Mouse (Mus musculus): ENCODE measurements around the gene Gabrb3.

The Gabrb3 gene

DNA sequence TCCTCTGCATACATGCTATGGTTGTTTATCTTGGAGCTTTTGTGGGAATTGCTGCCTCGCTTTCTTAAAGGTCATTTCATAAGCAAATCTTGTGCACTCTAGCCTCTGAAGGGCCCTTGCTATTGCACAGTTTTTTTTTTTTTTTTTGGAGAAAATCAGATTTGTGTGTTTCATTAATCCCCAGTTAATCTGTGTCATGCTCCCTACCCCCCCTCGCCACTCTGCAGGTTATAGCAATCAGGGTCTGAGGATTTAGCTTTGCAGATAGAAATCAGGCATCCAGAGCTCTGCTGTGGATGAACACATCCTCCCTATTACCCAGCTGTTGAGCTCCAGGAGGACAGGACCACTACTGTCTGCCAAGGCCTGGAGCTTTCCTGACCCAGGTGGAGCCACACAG, at the start of gene Gabrb3:
Gabrb3 (plus strand) TSS at position 301 of the 400 bp plus-strand sequence.
- in situ Hi-C loops (cut with MboI, MseI), result no loop called here

DNA sequence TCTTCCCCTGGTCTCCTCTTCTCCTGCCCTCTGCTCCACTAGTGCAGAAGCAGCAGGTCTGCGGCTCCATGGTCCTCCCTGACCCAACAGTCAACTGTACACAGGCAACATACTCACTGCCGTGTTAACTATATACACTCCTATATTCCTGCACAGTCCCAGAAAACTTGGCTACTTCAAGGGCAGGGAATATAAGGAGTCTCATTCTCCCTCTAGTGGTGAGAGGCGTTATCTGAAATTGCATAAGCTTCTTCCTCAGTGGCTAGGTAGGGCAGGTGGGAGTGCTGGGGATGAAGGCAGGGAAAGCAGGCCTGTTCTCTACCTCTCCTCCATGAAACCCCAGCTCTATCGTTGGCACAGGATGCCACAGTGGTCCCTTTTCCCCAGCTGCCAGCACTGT, 35.4 kb upstream of the Gabrb3 start:
- in situ Hi-C loops (cut with MboI, MseI), result no loop called here

DNA sequence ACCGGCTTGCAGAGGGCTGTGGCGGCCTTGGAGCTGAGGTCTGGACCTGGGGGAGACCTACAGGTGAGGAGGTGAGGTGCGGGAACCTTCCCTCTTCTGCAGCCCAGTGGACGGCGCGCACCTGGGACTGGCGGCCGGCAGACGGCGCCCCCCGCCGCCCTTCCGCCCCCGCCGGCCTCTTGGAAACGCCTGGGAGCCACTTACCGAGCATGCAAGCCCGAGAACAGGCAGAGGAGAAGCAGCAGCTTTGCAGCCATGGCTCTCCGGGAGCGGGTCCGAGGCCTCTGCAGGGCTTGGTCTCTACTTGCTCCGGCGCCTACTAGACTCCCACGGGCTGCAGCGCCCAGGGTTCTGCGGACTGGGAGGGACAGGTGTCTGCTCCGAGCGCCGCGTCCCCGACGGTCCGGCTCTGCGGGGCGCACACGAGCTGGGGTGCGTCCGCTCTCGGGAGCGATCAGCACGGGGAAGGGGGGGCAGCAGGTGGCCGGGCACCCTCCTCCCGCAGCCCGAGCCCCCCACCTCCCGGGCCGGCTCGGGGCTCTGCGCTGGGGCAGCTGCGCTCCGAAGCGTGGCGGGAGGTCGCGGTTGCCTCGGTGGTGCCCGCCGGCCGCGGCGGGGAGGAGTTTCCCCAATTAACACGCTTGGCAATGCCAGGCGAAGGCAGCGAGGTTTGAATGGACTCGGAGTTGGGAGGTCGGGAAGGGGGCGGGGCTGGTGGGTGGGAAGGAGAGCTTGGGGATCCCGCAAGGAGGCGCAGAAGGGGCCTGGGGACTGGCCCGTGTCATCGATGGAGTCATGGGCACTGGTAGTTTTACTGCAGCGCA, 32.8 kb upstream of the Gabrb3 start, which contains the start of gene Gabrg3:
Gabrg3 (minus strand) TSS at position 672 of the 824 bp plus-strand sequence.
- in situ Hi-C loops (cut with MboI, MseI), result no loop called here

DNA sequence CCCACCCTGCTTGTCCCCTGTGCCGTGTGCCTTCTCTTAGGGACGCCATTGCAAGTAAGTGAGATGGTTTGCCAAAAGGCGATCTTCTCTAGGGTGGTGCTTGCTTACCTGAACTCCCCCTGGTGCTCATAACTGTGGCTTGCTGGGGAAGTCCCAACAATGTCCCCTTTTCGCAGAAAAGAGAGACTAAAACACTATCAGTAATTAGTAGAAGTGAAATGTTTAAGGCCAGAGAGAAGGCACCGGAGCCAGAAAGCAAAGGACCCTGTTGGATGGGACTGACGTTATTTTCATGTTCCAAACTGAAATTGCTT, 32.2 kb upstream of the Gabrb3 start:
- in situ Hi-C loops (cut with MboI, MseI), result no loop called here

DNA sequence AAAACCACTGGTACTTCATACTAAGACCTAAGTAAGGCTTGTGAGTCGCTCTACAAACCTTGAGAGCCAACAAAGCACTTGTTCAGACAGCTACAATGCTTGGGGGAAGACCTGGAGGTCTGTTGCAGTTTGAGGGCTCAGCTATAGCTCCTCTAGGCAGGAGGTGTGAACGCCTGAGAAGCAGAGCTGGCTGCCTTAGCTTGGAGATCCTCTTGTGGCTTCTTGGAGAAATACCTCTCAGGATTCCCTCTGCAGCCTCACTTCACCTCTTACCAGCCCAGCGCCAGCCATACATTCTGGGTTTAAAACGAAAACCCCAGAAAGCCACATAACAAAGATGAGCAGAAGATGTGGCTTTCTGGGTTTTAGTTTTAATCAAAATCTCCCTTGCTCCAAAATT, 29.4 kb upstream of the Gabrb3 start:
- in situ Hi-C loops (cut with MboI, MseI), result loop anchor here (10.0 kb wide), 2 partner anchors 145 to 555 kb away; no protein-coding TSS in a partner anchor

DNA sequence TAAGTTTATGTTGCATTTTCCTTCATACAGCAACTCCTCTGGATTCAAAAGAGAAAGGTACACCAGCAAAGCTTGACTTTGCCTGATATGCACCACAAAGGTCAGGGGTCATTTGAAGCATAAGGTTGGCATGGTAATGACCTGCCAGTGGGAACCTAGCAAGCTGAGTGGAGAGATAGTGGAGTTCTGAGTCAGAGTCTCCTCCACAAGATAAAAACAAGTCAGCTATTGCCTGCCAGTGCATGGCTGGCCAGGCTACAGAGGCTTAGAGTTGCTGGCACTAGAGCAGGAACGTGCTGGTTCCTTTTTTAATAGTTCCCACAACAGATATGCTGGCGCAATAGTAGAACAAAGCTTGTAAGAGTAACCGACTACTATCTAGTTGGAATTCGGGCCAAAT, 25.9 kb upstream of the Gabrb3 start:
- in situ Hi-C loops (cut with MboI, MseI), result loop anchor here (10.0 kb wide), 2 partner anchors 141 to 551 kb away; no protein-coding TSS in a partner anchor

DNA sequence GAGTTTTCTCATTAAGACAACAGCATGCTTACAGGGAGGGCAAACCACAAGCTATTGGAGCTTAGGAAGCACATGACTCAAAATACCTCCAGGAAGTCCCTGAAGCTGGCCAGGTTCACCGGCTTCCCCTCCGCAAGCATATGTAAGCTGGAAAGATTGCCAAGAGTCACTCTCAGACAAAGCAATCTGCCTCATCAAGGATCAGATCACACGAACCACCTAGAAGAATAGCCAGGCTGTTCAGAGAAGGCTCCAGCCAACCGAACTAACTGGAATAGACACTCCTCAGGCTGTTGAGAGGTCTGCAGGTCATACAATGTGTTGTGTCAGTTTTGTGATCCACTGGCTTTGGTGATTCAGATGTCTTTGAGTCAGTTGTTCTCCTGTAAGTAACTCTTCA, 8.3 kb upstream of the Gabrb3 start:
- in situ Hi-C loops (cut with MboI, MseI), result no loop called here

DNA sequence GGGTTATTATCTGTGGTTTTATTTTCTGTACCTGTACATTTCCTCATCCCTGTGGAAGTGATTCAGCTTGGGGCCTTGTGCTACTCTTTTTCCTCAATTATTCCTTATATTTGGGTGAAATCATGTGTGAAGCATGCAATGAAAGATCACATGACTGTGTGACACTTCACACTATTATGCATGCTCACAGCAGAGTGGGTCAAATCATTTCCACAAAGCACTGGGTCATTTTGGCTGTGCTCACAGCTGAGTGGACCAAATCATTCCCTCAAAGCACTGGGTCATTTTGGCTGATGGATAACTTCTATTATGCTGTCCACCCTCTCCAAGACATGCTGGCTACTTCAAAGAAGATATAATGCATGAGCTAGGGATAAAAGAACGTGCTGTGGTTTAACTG, 6.6 kb upstream of the Gabrb3 start:
- in situ Hi-C loops (cut with MboI, MseI), result no loop called here

DNA sequence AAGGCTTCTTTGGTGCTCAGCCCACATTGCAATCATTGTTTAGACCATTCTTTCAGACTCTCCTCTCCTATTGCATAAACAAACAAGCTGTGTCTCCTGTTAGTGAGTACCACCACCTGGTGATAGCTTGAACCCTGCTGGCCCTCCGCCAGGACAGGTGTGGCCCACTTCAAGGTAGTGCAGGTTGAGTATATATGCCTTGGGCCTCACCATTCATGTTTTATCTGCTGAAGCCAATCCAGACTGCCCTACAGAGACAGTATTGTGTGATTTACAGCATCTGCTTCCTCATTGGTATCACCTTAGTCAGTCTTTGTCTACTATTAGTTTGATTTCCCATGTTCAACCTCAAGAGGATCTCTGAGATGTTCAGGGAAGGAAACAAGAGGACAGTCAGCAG, 1.6 kb downstream of the Gabrb3 start:
- in situ Hi-C loops (cut with MboI, MseI), result no loop called here

DNA sequence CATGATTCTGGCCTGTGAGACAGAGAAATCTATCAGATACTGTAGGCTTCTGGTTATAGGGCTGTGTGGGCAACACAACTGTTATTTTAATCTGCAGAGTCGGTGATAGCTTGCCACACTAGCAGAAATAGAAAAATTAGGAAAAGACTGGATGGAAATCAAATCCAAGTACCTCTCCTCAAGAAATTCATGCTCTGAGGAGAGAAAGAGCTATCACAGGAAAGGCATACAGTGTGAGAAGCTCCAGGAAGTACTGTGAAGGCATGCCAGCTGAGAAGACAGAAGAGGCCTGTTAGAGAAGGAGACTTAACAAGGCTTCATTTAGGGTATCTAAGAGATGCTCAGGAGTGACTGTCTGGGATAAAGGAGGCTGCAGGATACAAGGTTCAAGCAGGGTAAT, 3.2 kb downstream of the Gabrb3 start:
- in situ Hi-C loops (cut with MboI, MseI), result no loop called here

DNA sequence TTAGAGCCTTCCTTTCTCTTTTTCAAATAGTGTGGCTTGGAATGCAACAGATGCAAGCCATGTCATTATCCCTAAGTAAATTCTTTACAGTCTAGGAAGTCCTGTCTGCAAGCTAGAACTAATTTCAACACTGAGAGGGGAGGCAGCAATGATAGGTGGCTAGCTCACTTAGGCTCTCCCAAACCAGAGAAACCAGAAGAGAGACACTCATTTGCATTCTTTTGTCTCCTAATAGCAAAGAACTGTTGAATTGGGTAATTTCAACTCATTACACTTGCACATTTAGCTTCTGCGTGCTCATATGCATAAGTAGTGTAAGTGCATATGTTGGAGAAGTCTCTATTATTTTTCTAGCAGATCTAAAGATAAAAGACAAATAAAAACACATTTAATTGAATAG, 28.7 kb downstream of the Gabrb3 start:
- in situ Hi-C loops (cut with MboI, MseI), result no loop called here

DNA sequence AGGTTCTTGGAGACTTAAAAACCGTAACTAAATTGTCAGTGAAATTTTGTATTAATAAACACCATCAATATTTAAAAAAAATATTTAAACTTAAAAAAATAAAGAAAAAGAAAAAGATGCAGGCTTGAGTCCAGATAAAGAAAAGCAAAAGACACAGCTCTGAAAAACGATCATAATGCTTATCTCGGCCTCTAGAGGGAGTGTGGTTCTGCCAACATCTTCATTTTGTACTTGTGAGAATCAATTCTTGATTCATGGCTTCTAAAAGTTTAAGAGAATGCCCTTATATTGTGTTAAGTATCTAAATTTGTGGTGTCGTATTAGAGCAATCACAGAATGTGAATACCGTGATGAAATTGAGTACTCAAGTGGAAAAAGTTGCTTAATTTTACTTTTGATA, 40.9 kb downstream of the Gabrb3 start:
- in situ Hi-C loops (cut with MboI, MseI), result no loop called here

DNA sequence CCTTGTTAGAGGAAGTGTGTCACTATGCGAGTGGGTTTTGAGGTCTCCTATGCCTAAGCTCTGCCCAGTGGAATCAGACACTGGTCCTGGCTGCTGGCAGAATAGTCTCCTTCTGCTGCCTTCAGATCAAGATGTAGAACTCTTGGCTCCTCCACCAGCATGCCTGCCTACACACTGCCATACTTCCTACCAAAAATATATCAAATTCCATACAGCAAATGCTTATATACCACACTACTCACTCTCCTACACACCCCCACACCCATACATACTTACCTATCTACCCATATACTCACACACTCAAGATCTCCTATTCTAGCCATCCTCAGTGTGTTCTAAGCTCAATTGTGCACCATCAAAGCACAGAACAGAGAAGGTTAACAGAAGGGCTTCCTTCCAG, 51.8 kb downstream of the Gabrb3 start:
- in situ Hi-C loops (cut with MboI, MseI), result no loop called here

DNA sequence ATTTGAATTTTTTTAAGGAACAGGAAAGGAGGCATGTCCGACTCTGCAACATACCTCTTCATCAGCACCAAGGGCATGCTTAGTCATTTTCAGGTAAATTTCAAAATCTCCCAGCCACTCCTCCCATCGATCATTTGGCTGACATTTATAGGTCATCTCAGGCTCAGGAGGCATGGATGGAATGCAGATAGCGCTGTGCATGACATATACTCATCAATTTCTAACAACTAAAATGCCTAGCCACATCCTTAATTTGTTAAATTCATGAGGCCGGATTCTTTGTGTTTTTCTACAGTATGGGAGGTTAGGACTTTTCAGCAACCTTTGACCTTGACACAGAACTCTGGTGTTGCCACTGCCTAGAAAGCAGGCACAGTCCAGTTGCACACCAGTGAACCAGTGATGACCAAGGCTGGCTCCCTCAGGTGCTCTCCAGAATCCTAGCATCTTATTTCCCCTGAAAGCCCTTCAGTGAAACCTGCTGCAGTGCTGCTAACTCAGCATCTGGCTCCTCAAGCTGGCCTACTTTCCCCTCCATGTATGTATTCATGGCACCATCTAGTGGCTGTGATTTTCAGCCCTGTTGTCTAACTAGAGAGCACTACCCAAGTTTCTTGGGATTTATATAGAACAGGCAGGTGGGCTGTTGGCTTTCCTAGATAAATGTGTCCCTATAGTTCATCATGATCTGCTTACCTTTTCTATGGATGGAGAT, 54.5 kb downstream of the Gabrb3 start:
- in situ Hi-C loops (cut with MboI, MseI), result no loop called here

DNA sequence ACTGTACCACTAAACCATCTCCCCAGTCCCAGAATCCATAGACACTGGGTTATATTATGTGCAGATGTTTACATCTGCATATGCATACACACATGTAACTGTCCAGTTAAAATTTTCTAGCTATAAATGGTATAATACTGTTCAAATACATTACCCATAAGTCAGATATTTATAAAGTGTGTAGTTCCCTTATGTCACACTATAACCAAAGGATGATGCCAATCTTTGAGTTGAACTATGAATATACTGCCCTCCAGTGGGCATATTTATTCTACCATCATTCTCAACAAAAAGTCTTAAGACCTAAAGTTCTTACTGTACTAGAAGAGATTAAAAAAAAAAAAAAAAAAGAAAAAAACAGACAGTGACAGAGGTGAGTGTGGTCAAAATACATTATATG, 63.4 kb downstream of the Gabrb3 start:
- in situ Hi-C loops (cut with MboI, MseI), result loop anchor here (10.0 kb wide), 1 partner anchor 348 kb away; no protein-coding TSS in a partner anchor

DNA sequence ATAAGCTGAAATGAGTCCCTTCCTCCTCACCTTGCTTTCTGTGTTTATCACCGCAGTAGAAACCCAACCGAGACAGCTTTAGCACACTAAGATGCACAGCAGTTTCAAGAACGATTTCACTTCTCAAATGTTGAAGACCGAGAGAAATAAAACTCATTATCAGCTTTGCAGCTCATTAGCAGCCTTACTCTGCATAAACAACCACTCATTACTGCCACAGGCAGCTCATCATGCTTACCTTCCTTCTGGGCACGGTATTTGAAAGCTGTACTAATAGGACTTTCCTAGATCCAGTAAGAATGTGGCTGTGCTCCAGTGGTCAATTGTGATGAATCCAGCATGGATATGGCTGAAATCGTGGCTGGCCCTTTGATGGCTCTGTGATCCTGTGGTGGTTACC, 67.4 kb downstream of the Gabrb3 start:
- in situ Hi-C loops (cut with MboI, MseI), result loop anchor here (10.0 kb wide), 1 partner anchor 352 kb away; no protein-coding TSS in a partner anchor

DNA sequence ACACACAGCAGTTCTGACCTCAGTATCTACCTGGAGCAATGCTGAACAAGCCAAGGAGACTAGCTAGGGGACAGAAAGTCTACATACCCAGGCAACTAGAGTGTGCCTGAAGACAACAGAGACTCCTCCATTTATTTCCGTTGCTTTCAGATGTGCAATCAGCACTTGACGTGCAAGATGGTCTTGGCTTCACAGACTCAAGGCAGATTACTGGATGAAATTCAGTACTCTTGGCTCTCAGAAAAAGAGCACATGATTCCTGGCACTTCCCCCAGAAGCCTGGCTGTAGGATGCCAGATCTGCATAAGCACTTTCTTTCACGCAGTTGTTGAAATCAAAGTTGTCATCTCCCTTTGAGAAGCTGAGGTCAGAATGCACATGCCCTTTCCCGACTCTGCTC, 72.3 kb downstream of the Gabrb3 start:
- in situ Hi-C loops (cut with MboI, MseI), result no loop called here

DNA sequence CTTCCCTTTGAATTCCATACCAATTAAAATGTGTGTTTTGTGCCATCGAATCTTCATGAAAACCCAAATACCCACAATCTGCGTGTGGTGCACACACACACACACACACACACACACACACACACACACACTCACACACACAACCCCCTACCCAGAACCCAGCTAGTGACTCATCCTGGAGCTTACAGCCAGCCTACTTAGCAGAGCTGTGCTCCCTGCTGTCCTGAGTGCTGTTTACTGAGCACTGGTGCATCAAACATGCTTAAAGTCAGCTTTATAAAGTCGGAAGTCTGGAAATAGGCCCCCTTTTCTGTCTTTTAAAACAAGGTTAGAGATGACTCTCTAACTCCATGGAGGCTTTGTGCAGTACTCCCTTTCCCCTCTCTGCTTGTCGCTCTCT, 83.3 kb downstream of the Gabrb3 start:
- in situ Hi-C loops (cut with MboI, MseI), result no loop called here

DNA sequence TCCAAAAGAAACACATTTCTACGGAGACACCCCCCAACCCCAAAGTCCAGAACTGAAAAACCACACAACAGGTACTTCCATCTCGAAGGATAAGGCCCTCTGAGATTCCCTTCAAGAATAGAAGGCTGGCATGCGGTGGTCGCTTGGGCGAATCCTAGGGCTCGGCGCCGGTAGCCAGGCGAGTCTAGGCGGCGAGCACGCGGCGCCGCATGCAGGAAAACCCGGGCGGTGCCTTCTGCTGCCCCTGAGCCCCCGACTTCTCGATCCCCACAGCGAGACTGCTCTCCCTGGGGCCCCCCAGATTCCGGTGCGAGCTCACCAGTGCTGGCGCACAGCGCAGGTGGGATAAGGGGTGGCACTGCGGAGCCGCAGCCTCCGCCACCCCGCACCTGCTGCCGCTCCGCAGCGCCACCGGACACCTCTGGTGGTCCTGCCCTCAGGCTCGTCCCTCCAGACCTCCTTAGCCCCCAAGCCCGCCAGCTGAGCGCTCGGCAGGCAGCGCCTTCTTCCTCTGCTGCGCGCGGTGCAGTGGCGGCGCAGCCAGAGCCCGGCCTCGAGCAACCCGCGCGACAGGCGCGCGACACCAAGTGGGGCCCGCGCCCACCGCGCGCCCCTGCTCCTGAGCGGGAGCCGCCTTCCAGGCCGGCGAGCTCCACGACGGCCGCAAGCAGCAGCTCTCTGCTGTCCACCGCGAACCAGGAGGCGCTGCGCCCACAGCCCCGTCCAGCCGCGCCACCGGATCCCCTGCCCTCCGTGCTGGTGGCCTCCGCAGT, 89.6 kb downstream of the Gabrb3 start:
- in situ Hi-C loops (cut with MboI, MseI), result no loop called here

DNA sequence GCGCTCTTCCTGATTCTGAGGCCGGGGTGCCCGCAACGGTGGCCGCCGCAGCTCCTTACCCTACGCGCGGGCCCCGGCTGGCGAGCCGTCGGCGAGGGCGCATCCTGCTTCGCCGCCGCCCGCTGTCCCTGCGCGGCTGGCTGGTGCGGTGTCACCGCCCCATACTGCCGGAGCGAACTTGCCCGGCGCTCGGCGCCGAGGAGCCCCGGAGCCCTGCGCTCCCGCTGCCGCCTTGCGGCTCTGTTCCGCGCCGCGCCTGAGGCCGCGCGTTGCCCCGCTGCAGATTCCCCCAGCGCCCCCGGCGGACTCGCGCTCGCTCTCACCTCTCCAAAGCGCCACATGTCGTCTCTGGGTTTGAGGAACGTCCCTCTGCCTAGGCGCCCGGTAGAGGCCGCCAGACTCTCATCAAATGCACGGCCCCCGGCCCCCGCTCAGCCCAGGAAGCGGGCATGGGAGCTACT, 90.2 kb downstream of the Gabrb3 start, which contains the start of gene Gabra5:
Gabra5 (minus strand) TSS at position 379 of the 461 bp plus-strand sequence.
- in situ Hi-C loops (cut with MboI, MseI), result no loop called here

DNA sequence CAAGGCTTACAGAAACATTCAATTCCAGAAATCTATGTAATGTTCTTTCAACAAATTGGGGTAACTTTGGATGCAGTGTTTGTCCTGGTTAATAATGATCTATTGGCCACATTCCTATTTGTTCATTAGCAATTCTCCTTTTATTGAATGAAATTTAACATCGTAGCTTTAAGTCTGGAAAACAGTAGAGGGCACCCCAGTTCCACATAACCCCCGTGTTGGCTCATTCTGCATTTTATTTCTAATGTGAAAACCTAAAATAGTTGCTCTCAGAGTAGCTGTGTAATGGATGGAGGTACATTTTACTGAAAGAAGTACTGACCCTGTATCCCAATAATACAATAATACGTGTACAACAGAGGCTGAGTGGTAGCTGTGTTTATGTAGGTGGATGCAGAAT, 93.5 kb downstream of the Gabrb3 start:
- in situ Hi-C loops (cut with MboI, MseI), result no loop called here

DNA sequence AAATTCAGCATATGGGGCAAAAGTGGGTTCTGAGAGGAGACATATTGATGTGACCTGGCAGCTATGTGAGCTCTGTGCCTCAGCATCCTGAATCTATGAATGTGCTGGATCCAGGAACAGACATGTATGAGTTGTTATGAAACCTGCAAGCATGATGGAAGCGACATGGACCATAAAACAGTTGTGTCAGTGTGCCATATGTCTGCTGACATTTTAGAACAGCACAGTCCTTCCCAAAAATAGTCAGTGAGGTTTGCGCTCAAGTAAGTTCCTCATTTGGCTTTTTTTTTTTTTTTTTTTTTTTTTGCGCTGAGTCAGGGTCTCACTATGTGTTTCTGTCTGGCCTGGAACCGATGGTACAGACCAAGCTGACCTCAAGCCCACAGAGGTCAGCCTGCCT, 110.0 kb downstream of the Gabrb3 start:
- in situ Hi-C loops (cut with MboI, MseI), result no loop called here

All from regulatory T cell (primary cell).